Mouse (Mus musculus) retina, postnatal 7 days (tissue): ENCODE data around the gene Cldnd1.

Source experiments
- DNase-seq: peaks from one replicate; pipeline ENCODE4 v3.0.0-alpha.2; 2012; ENCODE audit warnings: low read depth, low spot score

Cldnd1 gene

DNA sequence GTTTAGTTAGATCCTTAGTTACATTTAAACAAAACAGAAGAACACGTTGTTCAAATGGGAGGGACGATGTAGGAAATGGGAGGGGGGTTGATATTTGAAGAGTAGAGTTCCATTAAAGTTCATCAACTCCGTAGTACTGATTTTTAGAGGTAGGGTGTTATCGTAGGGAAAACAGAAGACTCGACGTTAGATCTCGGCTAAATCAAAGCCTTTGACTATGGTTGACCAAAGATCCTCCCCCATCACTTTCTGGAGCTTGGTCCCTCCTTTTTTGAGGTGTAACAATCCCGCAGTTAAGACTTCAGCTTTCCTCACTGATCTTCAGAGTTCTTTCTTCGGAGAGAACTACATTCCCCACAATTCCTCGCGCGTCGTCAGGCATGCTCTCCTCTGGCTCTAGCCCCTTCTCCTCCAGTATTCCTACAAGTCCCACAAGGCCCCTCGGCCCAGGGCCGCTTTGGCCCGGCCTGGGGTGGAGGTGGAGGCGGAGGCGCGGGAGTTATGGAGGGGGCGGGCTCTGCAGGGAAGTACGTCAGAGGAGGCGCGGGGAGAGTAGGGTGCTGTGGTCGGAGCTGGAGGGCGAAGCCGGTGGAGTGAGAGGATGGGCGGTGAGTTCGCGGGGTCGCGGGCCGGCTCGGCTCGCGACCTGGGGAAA lies at the start of gene Cldnd1:
Gene Cldnd1 (plus strand): TSS at position 434 of the 655 bp plus-strand sequence.
- peak; percentile 91 for DNase-seq

DNA sequence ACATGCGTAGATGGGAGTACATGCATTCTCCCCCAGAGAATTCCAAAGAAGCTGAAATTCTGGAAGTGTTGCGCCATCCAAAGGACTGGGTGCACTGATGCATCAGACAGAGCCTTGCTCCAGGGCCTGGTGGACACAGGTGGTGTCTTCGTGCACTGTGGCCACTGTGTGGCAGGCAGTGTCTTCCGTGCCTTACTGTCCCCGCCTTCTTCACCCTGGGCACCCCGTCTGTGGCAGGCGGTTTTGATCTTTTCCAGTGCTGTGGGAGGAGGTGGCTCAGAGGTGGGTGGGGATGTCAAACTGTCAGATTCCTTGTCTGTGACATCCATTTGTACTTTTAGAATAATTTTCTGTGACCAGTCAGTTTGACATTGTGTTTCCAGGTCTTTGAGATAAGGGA lies 49.0 kb upstream of the Cldnd1 start:
- no peak for DNase-seq

DNA sequence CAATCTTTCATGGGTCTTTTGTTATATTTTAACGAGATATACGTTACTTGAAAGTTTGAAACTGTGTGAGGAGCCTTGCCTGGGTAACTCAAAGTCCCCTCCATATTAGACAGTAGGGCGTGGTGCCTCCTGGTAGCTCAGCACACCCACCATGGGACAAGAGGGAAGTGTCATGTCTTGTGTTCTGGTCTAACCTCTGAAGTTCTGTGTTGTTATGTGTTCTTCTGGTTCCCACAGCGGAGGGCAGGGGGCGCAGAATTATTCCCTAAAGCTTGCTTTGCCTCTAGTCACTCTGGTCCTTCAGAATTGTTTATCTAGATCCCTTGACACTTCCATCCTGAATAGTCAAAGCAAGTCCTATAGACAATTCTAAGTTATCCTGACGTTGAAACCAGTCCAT lies 45.7 kb upstream of the Cldnd1 start:
- DNase-seq: no peak

DNA sequence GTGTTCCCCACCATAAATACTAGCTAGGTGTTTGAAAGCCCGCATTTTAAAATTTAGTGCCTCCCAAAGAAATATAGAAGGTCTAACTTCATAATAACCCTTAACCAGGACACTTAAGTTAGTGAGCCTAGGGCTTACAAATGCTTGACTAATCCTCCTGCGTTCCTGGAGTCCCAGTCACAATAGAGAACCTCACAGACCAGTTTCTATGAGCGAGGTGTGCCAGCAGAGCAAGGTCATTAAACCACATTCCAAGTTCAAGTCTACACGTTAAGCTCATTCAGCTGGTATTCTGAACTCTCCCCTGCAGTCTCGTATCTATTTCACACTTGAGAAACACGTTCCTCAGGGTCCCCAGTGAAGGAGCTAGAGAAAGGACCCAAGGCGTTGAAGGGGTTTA lies 44.8 kb upstream of the Cldnd1 start:
- DNase-seq: no peak

DNA sequence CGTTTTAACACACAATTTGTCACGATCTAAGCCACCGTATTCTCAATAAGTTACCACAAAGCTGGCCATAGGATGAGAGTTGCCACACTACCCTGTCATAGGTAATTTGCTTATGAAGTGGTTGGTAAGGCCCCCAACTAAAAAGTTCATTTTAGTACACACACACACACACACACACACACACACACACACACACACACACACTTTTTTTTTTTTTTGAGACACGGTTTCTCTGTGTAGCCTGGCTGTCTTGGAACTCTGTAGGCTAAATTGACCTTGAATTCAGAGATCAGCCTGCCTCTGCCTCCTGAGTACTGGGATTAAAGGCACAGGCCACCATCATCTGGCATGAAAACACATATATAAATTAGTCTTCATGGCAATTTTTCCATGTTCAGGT lies 43.8 kb upstream of the Cldnd1 start:
- no peak for DNase-seq

DNA sequence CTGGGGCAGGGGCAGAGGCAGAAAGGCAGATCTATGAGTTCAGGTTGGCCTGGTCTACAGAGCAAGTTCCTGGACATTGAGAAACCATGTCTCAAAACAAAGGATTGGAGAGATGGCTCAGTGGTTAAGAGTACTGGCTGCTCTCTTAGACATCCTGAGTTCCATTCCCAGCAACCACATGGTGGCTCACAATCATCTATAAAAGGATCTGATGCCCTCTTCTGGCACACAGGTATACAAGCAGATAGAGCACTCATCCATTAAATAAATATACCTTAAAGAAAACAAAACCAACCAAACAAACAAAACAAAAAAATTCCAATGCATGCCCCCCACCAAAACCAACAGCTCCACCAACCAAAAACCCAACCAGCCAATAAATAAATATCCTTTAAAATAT lies 43.2 kb upstream of the Cldnd1 start:
- DNase-seq: no peak

DNA sequence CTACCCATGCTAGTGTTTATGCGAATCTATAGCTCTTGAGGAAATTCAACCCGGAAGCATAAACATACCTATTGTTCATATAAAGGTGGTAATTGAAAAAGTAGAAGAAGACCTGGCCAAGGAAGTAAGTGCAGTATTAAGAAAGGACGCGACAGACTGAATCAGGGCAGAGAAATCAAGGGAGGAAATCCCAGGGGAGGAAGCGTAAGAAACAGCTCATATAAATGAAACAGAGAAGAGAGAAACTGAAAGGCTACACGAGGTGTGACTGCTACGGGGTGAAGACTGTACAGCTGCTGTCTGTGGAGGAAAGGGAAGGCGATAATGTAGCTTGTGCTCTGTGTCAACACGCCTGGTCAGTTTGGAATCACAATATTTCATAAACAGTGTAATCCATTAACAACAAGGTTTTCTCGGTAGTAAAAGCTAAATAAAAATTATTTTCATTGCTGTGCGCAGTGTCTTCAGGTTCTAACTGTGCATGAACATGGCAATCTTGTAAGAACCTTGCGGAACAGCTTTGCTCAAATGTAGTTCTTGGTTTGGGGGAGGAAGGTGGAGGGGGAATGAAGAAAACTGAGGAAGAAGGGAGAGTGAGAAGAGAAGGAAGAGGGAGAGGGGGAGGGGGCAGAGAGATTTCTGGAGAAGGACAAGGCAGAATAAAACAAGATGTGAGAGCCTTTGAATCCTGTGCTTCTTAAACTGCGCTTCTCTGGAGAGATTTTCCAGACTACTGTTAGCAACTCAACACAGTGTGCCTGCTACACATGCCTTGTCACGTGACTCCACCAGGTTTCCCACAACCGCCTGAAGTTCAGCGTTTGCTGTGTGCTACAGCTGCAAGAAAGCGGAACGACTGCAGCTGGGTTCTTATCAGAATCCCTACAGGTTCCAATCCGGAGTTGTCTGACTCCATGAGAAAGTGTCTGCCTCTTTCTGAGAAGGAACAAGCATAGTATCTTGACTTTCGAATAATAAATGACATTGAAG lies 41.9 kb upstream of the Cldnd1 start:
- no peak for DNase-seq

DNA sequence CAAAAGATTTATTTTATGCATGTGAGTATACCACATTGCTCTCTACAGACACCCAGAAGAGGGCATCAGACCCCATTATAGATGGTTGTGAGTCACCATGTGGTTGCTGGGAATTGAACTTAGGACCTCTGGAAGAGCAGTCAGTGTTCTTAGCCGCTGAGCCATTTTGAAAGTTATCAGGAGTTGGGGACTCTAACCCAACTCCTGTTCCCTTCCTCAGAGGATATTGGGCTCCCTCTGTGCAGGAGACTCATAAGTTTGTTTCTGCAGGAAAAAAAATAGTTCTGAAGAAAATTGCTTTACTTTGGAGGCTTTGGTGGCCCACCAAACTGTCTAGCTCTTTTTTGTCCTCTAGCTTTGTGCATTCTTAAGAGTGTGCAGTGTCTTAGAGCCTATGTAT lies 39.2 kb upstream of the Cldnd1 start:
- DNase-seq: no peak

DNA sequence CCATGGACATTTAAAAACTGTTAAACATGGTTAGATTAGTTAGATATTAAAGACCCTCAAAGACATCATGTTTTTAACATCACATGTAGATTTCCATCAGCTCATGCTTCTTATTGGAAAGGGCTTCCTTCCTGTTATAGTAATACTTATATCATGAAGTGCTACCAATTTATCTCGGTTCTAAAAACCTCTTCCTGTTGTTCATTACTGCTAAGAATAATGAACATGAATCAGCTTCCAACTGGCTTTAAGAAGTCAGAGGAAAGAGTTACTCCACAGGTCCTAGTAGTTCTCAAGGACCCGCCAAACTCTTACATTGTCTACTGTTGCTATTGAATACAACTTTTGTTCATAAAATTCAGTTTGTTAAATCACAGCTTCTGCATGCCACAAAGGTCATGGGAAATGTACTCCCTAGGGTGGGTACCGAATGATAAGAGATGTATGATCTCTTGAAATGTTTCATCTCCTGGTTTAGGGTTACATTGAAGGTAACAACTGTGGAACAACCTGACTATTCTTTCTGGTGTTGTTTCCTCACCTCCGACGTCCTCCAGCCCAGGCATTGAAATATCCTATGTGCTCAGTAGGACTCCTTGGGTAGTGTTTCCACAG lies 38.0 kb upstream of the Cldnd1 start:
- DNase-seq: no peak

DNA sequence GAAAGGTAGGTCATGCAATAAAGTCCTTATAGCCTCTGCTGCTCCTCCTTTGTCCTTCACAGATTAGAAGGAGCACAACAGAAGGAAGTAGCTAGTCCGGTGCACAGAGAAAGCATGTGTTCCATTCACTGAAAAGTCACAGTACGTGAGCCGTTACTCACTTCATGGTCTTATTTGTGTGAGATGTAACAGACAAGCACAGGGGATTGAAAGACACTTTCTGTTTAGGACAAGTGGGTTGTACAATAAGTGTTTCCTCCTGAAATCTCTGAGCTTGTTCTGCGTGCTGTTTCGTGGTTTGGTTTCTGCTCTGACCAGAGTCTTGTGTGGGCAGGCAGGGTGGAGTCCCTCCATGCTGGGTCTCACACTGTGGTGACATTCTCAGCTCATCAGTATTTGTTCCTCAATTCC lies 37.4 kb upstream of the Cldnd1 start:
- DNase-seq: no peak

DNA sequence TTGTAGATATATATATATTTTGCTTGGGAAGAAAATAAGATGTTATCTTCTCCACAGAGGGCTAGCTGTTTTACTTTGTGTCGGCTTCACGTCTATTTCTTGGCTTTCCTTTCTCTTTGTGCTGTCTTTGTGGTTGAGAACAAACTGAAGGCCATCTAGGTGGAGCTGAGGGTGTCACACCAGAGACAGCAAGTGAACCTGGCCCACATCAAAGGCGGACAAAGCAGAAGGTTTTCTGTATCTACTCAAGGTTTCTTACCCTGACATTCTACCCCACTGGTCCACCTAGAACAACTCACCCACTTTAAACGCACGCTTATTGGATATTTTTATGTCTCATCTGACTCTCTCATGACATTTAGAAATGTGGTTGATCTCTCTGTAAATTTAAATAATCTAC lies 33.6 kb upstream of the Cldnd1 start:
- DNase-seq: no peak

DNA sequence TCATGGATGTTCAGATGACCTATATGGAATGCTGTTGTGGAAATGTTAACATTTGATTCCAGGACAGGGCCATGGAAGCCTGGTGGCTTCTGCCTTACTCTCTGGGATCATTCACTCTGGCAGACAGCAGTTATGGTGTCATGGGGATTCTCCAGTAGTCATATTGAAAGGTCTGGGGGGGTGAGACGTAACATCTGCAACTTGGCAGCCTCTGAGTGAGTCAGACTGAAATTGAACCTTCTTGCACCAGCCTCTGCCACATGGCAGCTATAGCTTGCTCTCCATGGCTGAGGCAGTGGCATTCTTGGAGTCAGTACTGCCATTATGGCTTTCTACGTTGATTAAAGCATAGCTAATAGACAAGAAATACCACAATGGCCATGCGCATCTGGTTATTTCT lies 30.9 kb upstream of the Cldnd1 start:
- no peak for DNase-seq

DNA sequence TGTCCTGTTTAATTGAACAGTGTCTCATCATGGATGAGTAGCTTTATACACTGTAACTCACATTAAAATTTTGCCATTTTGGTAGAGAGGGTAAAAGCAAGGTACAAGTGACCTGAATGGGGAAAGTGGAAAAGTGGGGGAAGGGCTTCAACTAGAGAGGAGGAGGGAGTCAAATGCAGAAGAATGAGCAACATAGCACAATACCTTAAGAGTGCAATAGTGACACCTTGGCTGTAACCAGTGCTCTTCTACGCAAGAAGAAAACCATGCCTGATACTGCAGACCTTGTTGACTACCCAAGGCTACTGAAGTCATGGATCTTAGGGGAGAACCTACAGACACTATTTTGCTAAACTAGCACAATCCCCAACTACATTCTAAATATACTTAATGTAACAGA lies 30.4 kb upstream of the Cldnd1 start:
- no peak for DNase-seq

DNA sequence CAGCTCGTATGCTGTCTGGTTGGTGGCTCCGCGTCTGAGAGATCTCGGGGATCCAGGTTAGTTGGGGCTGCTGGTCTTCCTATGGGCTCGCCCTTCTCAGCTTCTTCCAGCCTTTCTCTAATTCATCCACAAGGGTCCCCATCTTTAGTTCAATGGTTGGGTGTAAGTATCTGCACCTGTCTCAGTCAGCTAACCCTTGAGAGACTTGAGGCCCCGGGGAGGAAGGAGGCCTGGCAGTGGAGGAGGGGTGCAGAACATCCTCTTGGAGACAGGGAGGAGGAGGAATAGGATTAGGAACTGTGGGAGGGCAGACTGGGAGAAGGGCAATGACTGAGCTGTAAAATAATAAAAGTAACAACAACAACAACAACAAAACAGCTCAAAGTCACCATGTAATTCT lies 27.5 kb upstream of the Cldnd1 start:
- DNase-seq: no peak

DNA sequence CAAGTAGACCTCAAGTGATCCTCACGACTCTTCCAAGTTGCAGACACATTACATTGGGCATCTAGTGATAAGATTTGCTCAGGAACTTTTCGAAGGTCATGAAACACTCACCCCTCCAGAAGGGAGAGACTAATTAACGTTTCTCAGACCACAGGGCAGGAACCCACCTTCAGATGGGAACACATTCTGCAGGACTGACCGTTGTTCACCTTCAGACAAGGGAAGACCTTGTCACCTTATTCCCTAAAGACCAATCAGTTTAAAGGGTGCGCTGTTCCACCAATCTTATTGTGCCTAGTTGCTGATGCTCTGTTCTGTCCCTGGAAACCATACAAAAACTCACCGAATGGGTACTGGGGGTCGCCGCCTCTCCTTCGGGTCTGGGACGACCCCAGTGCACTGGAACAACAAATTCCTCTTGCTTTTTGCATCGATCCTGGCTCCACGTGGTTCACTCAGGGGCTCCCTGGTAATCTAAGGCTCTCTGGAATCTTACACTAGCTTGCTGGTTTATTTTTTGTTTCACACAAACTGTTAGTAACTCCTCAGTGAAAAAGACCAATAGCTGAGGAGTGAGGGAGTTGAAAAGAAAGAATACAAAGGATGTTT lies 26.8 kb upstream of the Cldnd1 start:
- DNase-seq: no peak

DNA sequence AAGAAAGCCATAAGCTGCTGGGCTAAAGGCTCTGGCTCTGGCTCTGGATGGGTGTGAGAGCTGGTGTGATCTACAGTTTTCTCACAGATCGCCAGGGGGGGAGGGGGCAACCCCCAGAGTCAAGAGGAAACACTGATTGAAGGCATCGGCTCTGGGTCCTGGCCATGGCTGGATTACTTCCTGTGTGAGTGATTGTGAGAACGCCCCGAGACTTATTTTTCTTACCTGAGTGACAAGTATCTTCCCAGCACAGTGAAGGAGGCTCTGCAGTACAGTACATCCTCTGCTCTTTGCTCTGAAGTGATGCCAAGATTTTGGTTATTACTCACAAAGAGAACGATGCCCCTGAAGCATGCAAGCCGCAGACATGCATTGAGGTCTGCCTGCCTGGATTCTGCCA lies 25.9 kb upstream of the Cldnd1 start:
- DNase-seq: no peak

DNA sequence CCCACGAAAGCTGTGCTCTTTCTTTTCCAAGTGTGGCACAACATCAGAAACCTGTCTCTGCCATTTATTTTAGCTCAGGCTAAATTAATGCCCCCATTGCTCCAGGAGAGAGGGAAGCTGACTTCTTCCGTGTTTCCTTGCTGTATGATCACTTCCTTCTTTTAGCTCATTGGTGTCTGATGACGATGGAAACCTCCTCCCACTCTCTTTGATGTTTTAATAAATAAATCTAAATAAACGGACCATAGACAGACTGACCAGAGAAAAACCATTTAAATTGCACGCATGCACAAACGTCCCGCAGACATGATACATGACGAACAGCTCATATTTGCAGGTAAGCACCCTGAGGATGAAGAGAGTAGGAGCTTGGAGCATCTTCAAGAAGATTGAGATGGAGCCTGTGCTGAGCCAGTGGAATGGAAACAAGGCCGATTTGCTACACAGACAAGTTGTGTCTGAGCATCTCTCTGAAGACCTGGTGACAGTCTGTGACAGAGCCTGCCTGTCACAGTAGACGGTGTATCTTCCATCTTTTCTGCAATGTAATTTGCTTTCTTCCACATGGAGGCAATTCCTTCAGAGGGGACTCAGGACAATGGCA lies 25.3 kb upstream of the Cldnd1 start:
- no peak for DNase-seq

DNA sequence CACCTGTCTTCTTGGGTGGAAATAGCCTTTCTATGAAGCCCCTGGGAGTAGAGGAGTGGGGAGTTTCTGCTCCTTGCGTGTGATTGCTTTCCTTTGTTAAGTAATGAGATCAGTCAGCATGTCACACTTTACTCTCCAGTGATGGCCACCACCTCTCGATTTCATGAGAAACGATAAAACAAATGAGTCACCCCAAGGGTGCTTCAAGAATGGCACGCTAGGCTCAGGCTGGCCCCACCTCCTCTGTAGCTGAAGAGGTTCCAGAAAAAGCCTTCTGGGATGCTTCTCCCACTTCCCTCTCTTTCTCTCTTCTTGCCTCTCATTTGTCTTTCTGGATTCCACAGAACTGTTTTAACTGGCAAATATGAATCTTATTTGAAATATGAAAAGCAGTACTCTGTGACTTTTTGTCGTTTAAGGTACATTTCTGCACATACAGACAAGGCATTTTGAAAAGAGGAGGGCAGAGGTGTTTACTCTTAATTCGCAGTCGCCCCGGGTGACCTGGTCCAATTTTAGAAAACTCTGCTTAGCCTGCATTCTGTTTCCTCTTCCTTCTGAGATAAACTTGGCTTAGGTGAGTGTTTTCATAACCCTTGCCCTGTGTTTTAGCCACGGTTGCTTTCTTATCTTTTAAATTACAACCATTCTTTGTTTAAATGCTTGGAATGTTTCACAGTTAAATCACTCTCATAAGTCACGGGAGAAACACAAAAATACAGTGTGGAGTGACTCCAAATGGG lies 24.2 kb upstream of the Cldnd1 start:
- DNase-seq: no peak

DNA sequence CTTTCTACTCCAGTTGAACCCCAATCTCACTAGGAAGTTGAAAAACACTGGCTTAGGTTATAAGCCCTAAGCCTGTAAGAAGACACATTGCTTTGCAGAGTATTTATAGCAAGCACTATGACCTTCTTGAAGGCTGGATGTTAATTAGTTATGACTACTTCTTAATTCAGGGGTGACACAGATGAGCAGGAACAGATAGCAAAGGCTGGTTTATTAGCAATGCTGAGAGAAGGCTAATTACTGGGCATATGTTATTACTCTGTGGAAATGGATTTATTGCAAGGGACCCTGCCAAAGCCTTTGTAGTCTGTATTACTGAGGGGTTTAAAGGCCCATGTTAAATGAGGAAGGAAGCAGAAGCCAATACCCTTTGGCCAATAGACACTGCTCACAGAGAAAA lies 22.7 kb upstream of the Cldnd1 start:
- peak; percentile 9 for DNase-seq

DNA sequence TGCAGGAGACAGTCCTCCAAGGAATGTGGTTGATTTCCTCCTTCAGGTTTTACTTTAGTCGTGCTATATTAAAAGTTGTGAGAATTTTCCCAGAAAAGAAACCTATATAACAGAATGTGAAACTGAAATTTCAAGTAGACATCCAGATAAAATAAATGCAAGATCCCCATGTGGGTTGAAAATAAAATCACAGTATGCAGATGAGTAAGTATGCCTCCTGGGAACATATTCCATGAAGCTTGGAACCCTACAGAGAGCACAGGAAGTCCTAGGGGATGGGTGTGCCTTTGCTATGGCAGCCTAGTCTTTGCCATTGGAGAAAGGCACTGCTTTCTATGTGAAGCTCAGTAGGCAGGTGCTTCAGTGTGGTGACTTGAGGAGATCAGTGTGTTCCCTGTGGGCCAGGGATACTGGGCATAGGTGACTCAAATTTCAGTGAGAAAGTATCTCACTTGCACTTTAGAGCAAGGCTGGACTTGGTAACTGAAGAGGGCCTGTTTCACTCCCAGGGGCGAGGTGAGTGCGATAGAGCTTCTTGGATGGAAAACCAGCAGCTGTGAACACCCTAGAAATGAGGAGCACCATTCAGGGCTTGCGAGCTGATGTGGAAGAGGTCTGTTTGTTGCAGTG lies 20.3 kb upstream of the Cldnd1 start:
- DNase-seq: no peak
